Mouse (Mus musculus) midbrain, embryonic 11.5 days (tissue): ENCODE measurements around the gene Setd7. TPM values are rescaled to one million over a fixed set of nuclear protein-coding genes. Genes with fewer than 3 reads are reported as not detected.

Experiments
- ATAC-seq: fragments of 200-750 bp; cut with Nextera tagmentation; 2 replicates; pipeline ENCODE4 v1.8.0; 2017; ENCODE audit warnings: moderate TSS enrichment, moderate library complexity; ENCODE audit not compliant: low FRiP score
- DNase-seq: peaks from one replicate; pipeline ENCODE4 v3.0.0; 2015; ENCODE audit warnings: low spot score; ENCODE audit errors: missing footprints
- H3K27ac ChIP-seq: fragments of 300-500 bp; sonication (generic); 2 replicates; pipeline ENCODE4 v1.5.1; 2014; ENCODE audit warnings: low read depth, low read length
- H3K27me3 ChIP-seq: fragments of 300-500 bp; sonication (generic); 2 replicates; pipeline ENCODE4 v1.6.1; 2014; ENCODE audit warnings: mild to moderate bottlenecking, low read length, moderate library complexity, mixed read lengths; ENCODE audit not compliant: control insufficient read depth, insufficient read depth
- H3K36me3 ChIP-seq: fragments of 300-500 bp; sonication (generic); 2 replicates; pipeline ENCODE4 v1.6.1; 2014; ENCODE audit warnings: mild to moderate bottlenecking, low read length, moderate library complexity, mixed read lengths; ENCODE audit not compliant: control insufficient read depth, insufficient read depth
- H3K4me1 ChIP-seq: fragments of 300-500 bp; sonication (generic); 2 replicates; pipeline ENCODE4 v1.6.1; 2014; ENCODE audit warnings: low read length; ENCODE audit not compliant: control insufficient read depth, insufficient read depth
- H3K4me2 ChIP-seq: fragments of 300-500 bp; sonication (generic); 2 replicates; pipeline ENCODE4 v1.6.1; 2014; ENCODE audit warnings: mild to moderate bottlenecking, moderate library complexity
- H3K4me3 ChIP-seq: fragments of 300-500 bp; sonication (generic); 2 replicates; pipeline ENCODE4 v1.5.1; 2014; ENCODE audit warnings: low read depth, low read length
- H3K9ac ChIP-seq: fragments of 300-500 bp; sonication (generic); 2 replicates; pipeline ENCODE4 v1.6.1; 2014; ENCODE audit warnings: low read length
- H3K9me3 ChIP-seq: fragments of 300-500 bp; sonication (generic); 2 replicates; pipeline ENCODE4 v1.6.1; 2016; ENCODE audit warnings: low read length; ENCODE audit not compliant: control insufficient read depth
- WGBS: fragments of 180-500 bp; shearing (Covaris S2); extraction: QIAGEN DNeasy Blood & Tissue Kit; methylation state at CpG from one replicate; pipeline ENCODE4 v1.1.7; 2014; 5-methylcytosine and 5-hydroxymethylcytosine counted together
- polyA plus RNA-seq: library from polyadenylated mRNA; unstranded; fragments of >200 nt; fragmentation: Nextera tagmentation; extraction: Ambion mirVana; gene quantifications from 2 replicates; pipeline ENCODE4 v1.2.1, GENCODE M21; 2014

The Setd7 gene
- polyA plus RNA-seq, 1 experiment from 2014 or later, result 3.4 TPM

GRCm38 (mm10) chr3:51505465-51505864 is 55.2 kb downstream of the Setd7 start:
- Histone ChIP-seq H3K9me3 (no peaks in the 10 kb centered on the region), H3K4me3 (no peak overlapping the region), H3K9ac (no peak overlapping the region), H3K36me3 (no peaks in the 10 kb centered on the region), H3K27me3 (no peaks in the 10 kb centered on the region), H3K4me1 (no peaks in the 10 kb centered on the region), H3K27ac (peak overlapping the region; percentile 48), H3K4me2 (no peak overlapping the region)
- ATAC-seq, result peak; percentile 50; the same call in 1 of the 2 replicates
- peak; percentile 87 for DNase-seq
- 65% methylated on average over 19 of the region's 19 CpGs for WGBS

- Histone ChIP-seq H3K4me2 (no peak overlapping the region), H3K27me3 (no peaks in the 10 kb centered on the region), H3K36me3 (no peaks in the 10 kb centered on the region), H3K4me3 (no peak overlapping the region), H3K9me3 (no peaks in the 10 kb centered on the region), H3K9ac (no peak overlapping the region), H3K27ac (no peak overlapping the region), H3K4me1 (no peaks in the 10 kb centered on the region)
- no peak for DNase-seq
- ATAC-seq, result no peak
- WGBS, result 88% methylated on average over 11 of the region's 11 CpGs
Measured at GRCm38 (mm10) chr3:51504385-51504952, 56.2 kb downstream of the Setd7 start.

- H3K36me3 ChIP-seq, result no peaks in the 10 kb centered on the region
- no peak for ATAC-seq
- H3K4me2 ChIP-seq, result no peak overlapping the region
- DNase-seq, result no peak
- no peak overlapping the region for H3K9ac ChIP-seq
- H3K27ac ChIP-seq, result no peak overlapping the region
- no peaks in the 10 kb centered on the region for H3K9me3 ChIP-seq
- no peak overlapping the region for H3K4me3 ChIP-seq
- no peaks in the 10 kb centered on the region for H3K27me3 ChIP-seq
- 98% methylated on average over 4 of the region's 4 CpGs for WGBS
- no peaks in the 10 kb centered on the region for H3K4me1 ChIP-seq
Measured at GRCm38 (mm10) chr3:51499876-51500275, 60.8 kb downstream of the Setd7 start.

- DNase-seq (peak; percentile 37), ATAC-seq (no peak)
- Histone ChIP-seq H3K27me3 (no peaks in the 10 kb centered on the region), H3K4me3 (no peak overlapping the region), H3K4me2 (no peak overlapping the region), H3K36me3 (0 out of 2 replicates have a peak, but pooled peaks cover 2% of the 10 kb centered on the region), H3K9ac (no peak overlapping the region), H3K27ac (no peak overlapping the region), H3K4me1 (no peaks in the 10 kb centered on the region), H3K9me3 (no peaks in the 10 kb centered on the region)
- 82% methylated on average over 5 of the region's 5 CpGs for WGBS
Measured at GRCm38 (mm10) chr3:51498659-51499058, 62.0 kb downstream of the Setd7 start.

- no peak for ATAC-seq
- Histone ChIP-seq H3K27me3 (no peaks in the 10 kb centered on the region), H3K9ac (no peak overlapping the region), H3K4me1 (no peaks in the 10 kb centered on the region), H3K4me2 (no peak overlapping the region), H3K36me3 (0 out of 2 replicates have a peak, but pooled peaks cover 2% of the 10 kb centered on the region), H3K9me3 (no peaks in the 10 kb centered on the region), H3K4me3 (no peak overlapping the region), H3K27ac (no peak overlapping the region)
- WGBS, result 92% methylated on average over 1 of the region's 1 CpGs
- DNase-seq, result no peak
Measured at GRCm38 (mm10) chr3:51497978-51498377, 62.7 kb downstream of the Setd7 start.

- no peak overlapping the region for H3K4me3 ChIP-seq
- H3K4me1 ChIP-seq, result no peaks in the 10 kb centered on the region
- no peaks in the 10 kb centered on the region for H3K27me3 ChIP-seq
- H3K4me2 ChIP-seq, result no peak overlapping the region
- H3K9ac ChIP-seq, result no peak overlapping the region
- H3K36me3 ChIP-seq, result 0 out of 2 replicates have a peak, but pooled peaks cover 2% of the 10 kb centered on the region
- ATAC-seq (no peak), DNase-seq (no peak)
- H3K9me3 ChIP-seq, result no peaks in the 10 kb centered on the region
- WGBS, result 93% methylated on average over 9 of the region's 9 CpGs
- H3K27ac ChIP-seq, result no peak overlapping the region
Measured at GRCm38 (mm10) chr3:51495646-51496045, 65.0 kb downstream of the Setd7 start.

GRCm38 (mm10) chr3:51494466-51494865 is 66.2 kb downstream of the Setd7 start:
- 0 out of 2 replicates have a peak, but pooled peaks cover 2% of the 10 kb centered on the region for H3K36me3 ChIP-seq
- no peaks in the 10 kb centered on the region for H3K27me3 ChIP-seq
- H3K27ac ChIP-seq, result no peak overlapping the region
- no peak overlapping the region for H3K4me2 ChIP-seq
- 92% methylated on average over 2 of the region's 2 CpGs for WGBS
- H3K9ac ChIP-seq, result no peak overlapping the region
- no peaks in the 10 kb centered on the region for H3K9me3 ChIP-seq
- H3K4me3 ChIP-seq, result no peak overlapping the region
- peak; percentile 61 for DNase-seq
- ATAC-seq, result no peak
- H3K4me1 ChIP-seq, result no peaks in the 10 kb centered on the region

GRCm38 (mm10) chr3:51493272-51493838 is 67.3 kb downstream of the Setd7 start:
- no peak overlapping the region for H3K4me3 ChIP-seq
- DNase-seq (peak; percentile 47), ATAC-seq (no peak)
- H3K9me3 ChIP-seq, result no peaks in the 10 kb centered on the region
- no peak overlapping the region for H3K27ac ChIP-seq
- 0 out of 2 replicates have a peak, but pooled peaks cover 2% of the 10 kb centered on the region for H3K36me3 ChIP-seq
- H3K27me3 ChIP-seq, result no peaks in the 10 kb centered on the region
- no peaks in the 10 kb centered on the region for H3K4me1 ChIP-seq
- H3K4me2 ChIP-seq, result no peak overlapping the region
- WGBS, result 93% methylated on average over 13 of the region's 13 CpGs
- H3K9ac ChIP-seq, result no peak overlapping the region

- Histone ChIP-seq H3K9ac (no peak overlapping the region), H3K9me3 (no peaks in the 10 kb centered on the region)
- peak; percentile 77 for DNase-seq
Measured at GRCm38 (mm10) chr3:51490088-51490753, 70.5 kb downstream of the Setd7 start.

More at GRCm38 (mm10) chr3:51490088-51490753, 70.5 kb downstream of the Setd7 start:
- WGBS, result 93% methylated on average over 7 of the region's 7 CpGs
- ATAC-seq, result no peak
- Histone ChIP-seq H3K36me3 (0 out of 2 replicates have a peak, but pooled peaks cover 2% of the 10 kb centered on the region), H3K4me2 (no peak overlapping the region), H3K4me3 (no peak overlapping the region), H3K27me3 (no peaks in the 10 kb centered on the region), H3K4me1 (peaks cover 2% of the 10 kb centered on the region), H3K27ac (no peak overlapping the region)
